Mouse (Mus musculus) heart, postnatal 0 days (tissue): ENCODE data around the gene 3110082J24Rik.

Source experiments
- CTCF ChIP-seq: IDR thresholded peaks from 2 replicates; pipeline ENCODE4 v1.5.1; 2016; ENCODE audit warnings: antibody characterized with exemption, control low read depth, low read depth
- EP300 ChIP-seq: IDR thresholded peaks from 2 replicates; pipeline ENCODE4 v1.6.1; 2016; ENCODE audit warnings: antibody characterized with exemption, low read depth

DNA sequence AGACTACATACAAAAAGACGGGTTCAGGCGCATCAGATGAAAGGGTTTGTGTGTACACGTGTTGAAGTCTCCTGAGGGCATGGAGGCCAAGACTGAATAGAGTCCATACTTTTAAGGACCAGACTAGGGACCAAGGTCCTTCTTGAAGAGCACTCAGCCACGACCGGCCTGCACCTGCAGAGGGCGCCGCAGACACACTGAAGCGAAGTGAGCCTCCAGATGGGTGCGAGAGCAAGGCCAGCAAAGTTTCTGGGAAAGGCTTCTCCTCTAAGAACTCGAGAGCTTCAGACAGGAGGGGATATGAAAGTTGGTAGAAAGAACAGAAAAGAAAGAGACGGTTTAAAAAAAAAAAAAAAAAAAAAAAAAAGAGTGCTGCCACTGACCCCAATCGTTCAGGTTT, 1.5 kb downstream of the 3110082J24Rik start:
- TF ChIP-seq CTCF (peak; percentile 50), EP300 (no peak)
